Mouse (Mus musculus): Measurements from ENCODE around the gene Ackr4.

DNA sequence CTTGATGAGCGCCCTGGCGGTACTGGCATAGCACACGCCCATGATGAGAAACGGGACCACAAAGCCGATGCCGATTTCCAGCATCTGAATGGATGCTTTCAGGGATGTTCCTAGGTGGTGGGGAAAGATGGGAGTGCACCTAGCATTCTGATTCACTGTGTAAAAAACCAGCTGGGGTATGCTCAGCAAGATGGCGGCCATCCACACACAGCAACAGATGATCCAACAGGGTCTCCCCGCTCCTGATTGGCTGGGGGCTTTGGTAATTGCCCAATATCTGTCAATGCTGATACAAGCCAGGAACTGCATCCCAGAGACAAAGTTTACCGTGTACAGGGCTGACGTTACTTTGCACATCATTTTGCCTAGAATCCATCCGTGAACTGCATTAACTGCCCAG is 27.7 kb downstream of the Ackr4 start:
- TF ChIP-seq CTCF (IDR thresholded peaks at IDR 0.05; ENCODE audit: low read depth) (no peak), EP300 (IDR thresholded peaks at IDR 0.05; ENCODE audit: low read depth) (no peak)

All from heart, postnatal 0 days (tissue).